Mouse (Mus musculus): ENCODE measurements around the gene Pde4b. TPM values are rescaled to one million over a fixed set of nuclear protein-coding genes. Genes with fewer than 3 reads are reported as not detected.

Gene Pde4b
- polyA plus RNA-seq, 1 experiment from 2014 or later = 5.6 TPM

DNA sequence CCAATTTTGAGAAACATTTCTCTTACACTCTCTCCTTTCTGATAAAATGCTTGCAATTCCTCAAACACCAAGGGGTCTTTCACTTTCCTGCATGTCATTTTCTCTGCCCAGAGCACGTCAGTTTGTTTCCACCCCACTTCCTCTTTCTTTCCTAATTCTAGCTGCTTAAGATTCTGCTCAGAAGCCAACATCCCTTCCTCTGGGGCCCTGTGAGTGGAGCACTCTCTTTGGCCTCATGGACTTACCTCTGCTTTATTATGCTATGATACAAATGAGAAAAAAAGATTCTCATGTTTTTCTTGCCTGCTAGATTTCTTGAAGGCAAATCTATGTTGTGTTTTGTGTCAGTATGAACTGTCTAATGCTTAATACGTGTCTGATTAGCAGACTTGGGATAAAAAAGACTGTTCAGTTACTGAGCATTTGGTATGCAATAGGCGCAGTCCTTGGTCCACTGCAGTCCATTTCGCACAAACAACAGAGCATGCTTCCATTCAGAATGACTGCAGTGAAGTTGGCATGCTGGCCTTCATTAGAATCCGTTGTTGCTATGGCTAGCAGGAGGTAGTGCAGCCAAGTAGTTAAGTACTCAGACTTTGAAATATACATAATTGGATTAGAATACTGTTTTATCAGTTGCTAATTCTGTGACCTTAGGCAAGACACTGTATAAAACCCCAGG is 446.8 kb downstream of the Pde4b start:
- no peak for DNase-seq (ENCODE audit: low spot score)
- peak overlapping the region; percentile 38; the same call in 1 of the 2 replicates for H3K27ac ChIP-seq (replicated peaks)

DNA sequence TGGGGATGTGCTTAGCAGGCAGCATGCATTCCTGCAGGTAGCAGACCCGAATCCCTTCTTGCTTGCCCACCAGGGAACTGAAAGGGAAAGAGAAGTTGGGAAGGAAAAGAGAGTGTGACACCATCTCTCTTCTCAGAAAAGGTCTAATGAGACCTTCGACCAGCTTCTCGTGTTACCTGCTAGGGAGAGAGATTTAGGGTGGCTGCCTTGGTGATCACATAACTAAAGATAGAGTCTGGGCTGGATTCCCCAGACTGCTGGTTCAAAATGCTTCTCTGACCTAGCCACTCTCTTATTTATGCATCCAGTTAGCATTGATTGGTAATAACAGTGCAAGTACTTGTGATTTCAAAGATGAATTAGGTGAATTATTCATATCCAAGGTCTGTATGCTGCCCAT is 448.5 kb downstream of the Pde4b start:
- DNase-seq (ENCODE audit: low spot score) = no peak

More for the DNA sequence above, 446.8 kb downstream of the Pde4b start:
- 58% methylated on average over 5 of the region's 5 CpGs for WGBS
- Histone ChIP-seq H3K4me1 (peaks cover 17% of the 10 kb centered on the region), H3K4me3 (no peak overlapping the region), H3K36me3 (no peaks in the 10 kb centered on the region), H3K27me3 (ENCODE audit: low read depth, poor library complexity, severe bottlenecking) (no peaks in the 10 kb centered on the region), H3K9me3 (replicated peaks) (no peaks in the 10 kb centered on the region)

DNA sequence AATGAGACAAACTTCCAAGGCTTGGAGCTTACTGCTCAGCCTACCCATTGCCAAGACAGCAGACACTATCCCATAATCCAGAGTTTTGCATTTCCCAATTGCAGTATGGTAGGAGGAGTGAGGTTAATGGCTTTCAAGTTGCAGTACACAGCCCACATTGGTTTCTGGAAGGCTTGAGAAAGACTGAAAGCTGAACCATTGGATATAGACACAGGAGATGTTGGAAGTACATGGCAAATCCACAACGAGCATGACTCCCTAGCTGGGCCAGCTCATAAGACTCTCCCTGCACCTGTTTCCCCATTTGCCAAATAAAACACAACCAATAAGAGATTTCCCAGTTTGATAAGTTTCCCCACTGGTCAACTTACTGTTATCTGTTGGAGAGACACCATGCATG is 450.9 kb downstream of the Pde4b start:
- Histone ChIP-seq H3K27ac (replicated peaks) (no peak overlapping the region), H3K27me3 (ENCODE audit: low read depth, poor library complexity, severe bottlenecking) (no peaks in the 10 kb centered on the region), H3K36me3 (no peaks in the 10 kb centered on the region), H3K9me3 (replicated peaks) (no peaks in the 10 kb centered on the region), H3K4me3 (no peak overlapping the region), H3K4me1 (peaks cover 16% of the 10 kb centered on the region)
- no peak for DNase-seq (ENCODE audit: low spot score)
- WGBS = 90% methylated on average over 1 of the region's 1 CpGs

More for the DNA sequence above, 448.5 kb downstream of the Pde4b start:
- H3K27ac ChIP-seq (replicated peaks) = no peak overlapping the region
- no peak overlapping the region for H3K4me3 ChIP-seq
- 76% methylated on average over 3 of the region's 3 CpGs for WGBS
- H3K9me3 ChIP-seq (replicated peaks) = no peaks in the 10 kb centered on the region
- H3K36me3 ChIP-seq = no peaks in the 10 kb centered on the region
- peaks cover 17% of the 10 kb centered on the region for H3K4me1 ChIP-seq
- H3K27me3 ChIP-seq (ENCODE audit: low read depth, poor library complexity, severe bottlenecking) = no peaks in the 10 kb centered on the region

DNA sequence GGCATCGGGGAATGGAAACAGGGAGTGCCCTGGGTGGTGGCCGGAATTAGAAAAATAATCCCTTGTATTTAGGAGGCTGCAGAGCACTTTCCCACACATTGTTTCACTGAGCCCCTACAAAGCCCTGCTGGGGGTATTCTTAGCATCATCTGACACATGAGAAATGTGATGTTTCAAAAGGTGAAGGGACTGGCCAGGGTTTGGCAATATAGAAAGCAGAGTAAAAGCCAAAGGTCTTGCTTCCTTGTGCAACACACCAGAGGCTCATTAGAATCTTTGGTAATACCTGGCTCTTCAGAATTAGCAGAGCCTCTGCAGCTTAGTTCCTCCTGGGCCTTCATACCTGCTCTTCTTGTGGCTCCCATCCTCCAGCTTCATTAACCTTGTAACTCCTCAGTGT is 451.4 kb downstream of the Pde4b start:
- Histone ChIP-seq H3K9me3 (replicated peaks) (no peaks in the 10 kb centered on the region), H3K27ac (replicated peaks) (no peak overlapping the region), H3K36me3 (no peaks in the 10 kb centered on the region), H3K4me1 (peaks cover 10% of the 10 kb centered on the region), H3K27me3 (ENCODE audit: low read depth, poor library complexity, severe bottlenecking) (no peaks in the 10 kb centered on the region), H3K4me3 (no peak overlapping the region)
- 75% methylated on average over 2 of the region's 2 CpGs for WGBS
- DNase-seq (ENCODE audit: low spot score) = no peak

DNA sequence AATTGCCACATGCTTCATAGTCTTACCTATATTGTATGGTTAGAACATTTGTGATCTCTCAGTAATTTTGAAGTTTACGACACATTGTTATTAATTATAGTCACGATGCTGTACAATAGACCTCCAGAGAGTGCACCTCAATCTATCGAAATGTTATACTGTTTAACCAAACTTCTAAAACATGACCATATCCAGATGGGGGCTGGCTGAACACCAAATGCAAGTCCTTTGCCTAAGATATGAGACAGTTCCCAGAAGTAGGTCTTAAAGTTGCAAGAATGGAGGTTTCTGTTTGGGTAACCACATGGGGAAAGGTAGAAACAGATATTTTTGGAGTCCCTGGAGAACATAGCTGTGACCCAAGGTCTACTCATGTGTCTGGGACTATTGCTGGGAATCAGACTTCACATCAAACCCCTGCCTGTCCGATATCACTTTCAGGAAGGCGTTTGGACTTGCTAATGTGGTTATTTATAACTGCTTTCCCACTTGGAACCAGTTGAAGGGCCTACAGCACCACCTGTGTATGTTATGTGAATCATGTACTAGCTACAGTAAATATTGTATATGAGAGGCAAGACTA is 452.3 kb downstream of the Pde4b start:
- H3K36me3 ChIP-seq = no peaks in the 10 kb centered on the region
- H3K27me3 ChIP-seq (ENCODE audit: low read depth, poor library complexity, severe bottlenecking) = no peaks in the 10 kb centered on the region
- no peaks in the 10 kb centered on the region for H3K9me3 ChIP-seq (replicated peaks)
- H3K4me1 ChIP-seq = peaks cover 1% of the 10 kb centered on the region
- 91% methylated on average over 5 of the region's 5 CpGs for WGBS
- H3K4me3 ChIP-seq = no peak overlapping the region
- DNase-seq (ENCODE audit: low spot score) = no peak
- H3K27ac ChIP-seq (replicated peaks) = no peak overlapping the region

DNA sequence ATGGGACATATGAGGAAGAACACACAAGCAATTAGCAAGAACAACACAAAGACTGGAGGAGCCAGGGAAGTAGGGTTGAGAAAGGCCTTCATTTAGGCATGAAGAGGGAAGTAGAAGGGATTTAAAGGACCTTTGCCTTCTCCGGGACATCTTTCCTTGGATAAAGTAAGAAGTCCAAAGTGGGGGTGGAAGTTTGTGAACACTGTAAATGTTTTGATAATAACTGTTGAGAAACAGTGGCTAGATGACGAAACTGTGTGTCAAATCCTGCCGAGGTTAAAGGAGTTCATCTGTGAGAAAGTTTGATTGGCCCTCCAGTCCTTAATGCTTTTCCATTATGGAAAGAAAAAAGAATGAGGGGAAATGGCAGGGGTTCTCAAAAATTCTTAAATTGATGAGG is 455.6 kb downstream of the Pde4b start:
- no peak overlapping the region for H3K27ac ChIP-seq (replicated peaks)
- H3K36me3 ChIP-seq = no peaks in the 10 kb centered on the region
- WGBS = 100% methylated on average over 3 of the region's 3 CpGs
- DNase-seq (ENCODE audit: low spot score) = no peak
- H3K9me3 ChIP-seq (replicated peaks) = no peaks in the 10 kb centered on the region
- no peaks in the 10 kb centered on the region for H3K4me1 ChIP-seq
- no peak overlapping the region for H3K4me3 ChIP-seq
- no peaks in the 10 kb centered on the region for H3K27me3 ChIP-seq (ENCODE audit: low read depth, poor library complexity, severe bottlenecking)

DNA sequence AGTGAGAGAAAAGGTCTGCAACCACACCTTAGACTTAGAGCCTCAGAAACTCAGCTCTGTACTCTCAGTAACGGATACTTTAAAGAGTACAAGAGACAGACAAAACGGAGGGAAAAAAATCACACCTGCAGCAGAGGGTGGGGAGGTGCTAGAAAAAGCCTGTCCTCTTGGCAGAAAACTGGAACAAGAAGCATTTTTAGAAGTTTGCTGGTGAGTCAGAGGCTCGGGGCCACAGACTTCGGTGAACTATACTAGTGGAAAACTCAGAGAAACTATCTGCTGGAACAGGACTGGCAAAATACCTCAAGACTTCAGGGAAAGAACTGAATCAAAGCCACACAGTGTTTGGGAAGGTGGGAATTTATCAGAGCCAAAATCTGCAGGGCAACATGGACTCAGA is 457.9 kb downstream of the Pde4b start:
- H3K4me3 ChIP-seq = no peak overlapping the region
- no peaks in the 10 kb centered on the region for H3K36me3 ChIP-seq
- H3K27me3 ChIP-seq (ENCODE audit: low read depth, poor library complexity, severe bottlenecking) = no peaks in the 10 kb centered on the region
- no peaks in the 10 kb centered on the region for H3K9me3 ChIP-seq (replicated peaks)
- DNase-seq (ENCODE audit: low spot score) = no peak
- 87% methylated on average over 4 of the region's 4 CpGs for WGBS
- H3K27ac ChIP-seq (replicated peaks) = no peak overlapping the region
- H3K4me1 ChIP-seq = no peaks in the 10 kb centered on the region

DNA sequence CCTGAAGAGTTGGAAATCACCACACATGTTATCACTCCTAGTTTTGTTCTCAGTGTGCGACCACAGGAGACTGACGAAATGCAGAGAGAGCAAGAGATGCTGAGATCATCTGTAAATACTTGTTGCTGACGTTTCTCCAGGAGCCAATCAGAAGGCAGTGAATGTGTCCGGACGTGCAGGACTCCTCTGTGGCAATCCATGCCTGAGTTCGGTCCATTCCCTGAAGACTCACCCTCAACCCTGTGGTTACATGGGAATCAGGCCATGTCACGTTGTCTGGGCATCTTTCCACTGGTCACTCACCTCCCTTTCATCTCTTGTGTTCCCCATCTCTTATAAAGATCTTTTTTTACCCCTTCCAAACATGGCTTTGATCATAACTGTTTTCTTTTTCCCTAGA is 468.2 kb downstream of the Pde4b start:
- no peak overlapping the region for H3K4me3 ChIP-seq
- H3K36me3 ChIP-seq = no peaks in the 10 kb centered on the region
- no peaks in the 10 kb centered on the region for H3K27me3 ChIP-seq (ENCODE audit: low read depth, poor library complexity, severe bottlenecking)
- WGBS = 79% methylated on average over 7 of the region's 7 CpGs
- no peaks in the 10 kb centered on the region for H3K9me3 ChIP-seq (replicated peaks)
- H3K4me1 ChIP-seq = peaks cover 4% of the 10 kb centered on the region
- no peak overlapping the region for H3K27ac ChIP-seq (replicated peaks)
- DNase-seq (ENCODE audit: low spot score) = no peak

DNA sequence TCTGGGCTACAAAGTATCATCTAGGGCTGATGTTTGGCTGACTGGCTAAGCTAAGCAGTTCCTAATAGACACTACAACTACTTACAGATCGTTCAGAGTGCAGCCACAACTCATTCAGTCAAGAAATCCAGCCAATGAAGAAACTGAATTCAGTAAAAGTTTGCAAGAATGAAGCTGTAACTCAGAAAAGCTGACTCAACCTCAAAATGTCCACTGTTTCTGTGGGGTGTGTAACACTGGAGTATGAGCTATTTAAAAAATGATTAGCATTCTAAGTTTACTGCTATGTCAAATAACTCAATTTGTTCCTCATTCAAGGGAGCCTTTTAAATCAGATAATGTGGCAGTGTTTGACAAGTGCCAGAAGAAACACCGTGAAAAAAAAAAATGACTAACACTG is 469.7 kb downstream of the Pde4b start:
- Histone ChIP-seq H3K9me3 (replicated peaks) (no peaks in the 10 kb centered on the region), H3K27me3 (ENCODE audit: low read depth, poor library complexity, severe bottlenecking) (no peaks in the 10 kb centered on the region), H3K27ac (replicated peaks) (no peak overlapping the region), H3K4me1 (peaks cover 6% of the 10 kb centered on the region), H3K4me3 (no peak overlapping the region), H3K36me3 (no peaks in the 10 kb centered on the region)
- no peak for DNase-seq (ENCODE audit: low spot score)
- 90% methylated on average over 2 of the region's 2 CpGs for WGBS

DNA sequence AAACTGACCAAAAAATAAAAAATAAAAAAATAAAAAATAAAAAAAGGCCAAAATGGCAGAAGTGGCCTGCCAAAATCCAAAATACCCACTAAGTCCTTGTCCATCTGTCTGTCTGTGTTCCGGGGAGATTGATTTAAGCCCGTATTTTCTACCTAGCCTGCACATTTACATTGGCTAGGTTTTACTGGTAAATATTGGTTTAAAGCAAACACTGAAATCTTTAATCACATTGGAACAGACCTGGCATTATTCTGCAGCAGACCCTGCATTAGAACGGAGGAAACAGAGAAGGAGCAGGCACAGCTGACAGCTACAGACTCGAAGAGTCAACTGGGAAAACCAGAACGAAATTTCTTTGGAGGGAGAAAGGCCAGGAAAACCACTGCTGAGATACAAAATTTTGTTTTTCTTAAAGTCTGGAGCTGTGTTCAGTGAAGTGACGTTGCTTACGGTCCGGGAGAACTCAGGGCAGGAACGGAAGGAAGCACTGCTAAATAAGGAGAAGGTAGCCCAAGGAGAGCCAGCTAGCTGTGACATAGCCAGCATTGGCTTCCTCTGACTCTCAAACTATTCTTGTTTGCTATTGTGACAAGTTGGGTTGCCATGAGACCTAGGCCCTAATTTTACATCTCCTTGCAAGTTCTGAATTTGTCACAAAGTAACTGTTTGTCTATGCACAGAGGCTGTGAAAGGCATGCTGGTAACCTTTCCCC is 470.3 kb downstream of the Pde4b start:
- 80% methylated on average over 9 of the region's 9 CpGs for WGBS
- Histone ChIP-seq H3K27me3 (ENCODE audit: low read depth, poor library complexity, severe bottlenecking) (no peaks in the 10 kb centered on the region), H3K4me3 (no peak overlapping the region), H3K36me3 (no peaks in the 10 kb centered on the region), H3K9me3 (replicated peaks) (no peaks in the 10 kb centered on the region), H3K4me1 (peaks cover 6% of the 10 kb centered on the region), H3K27ac (replicated peaks) (no peak overlapping the region)
- no peak for DNase-seq (ENCODE audit: low spot score)

DNA sequence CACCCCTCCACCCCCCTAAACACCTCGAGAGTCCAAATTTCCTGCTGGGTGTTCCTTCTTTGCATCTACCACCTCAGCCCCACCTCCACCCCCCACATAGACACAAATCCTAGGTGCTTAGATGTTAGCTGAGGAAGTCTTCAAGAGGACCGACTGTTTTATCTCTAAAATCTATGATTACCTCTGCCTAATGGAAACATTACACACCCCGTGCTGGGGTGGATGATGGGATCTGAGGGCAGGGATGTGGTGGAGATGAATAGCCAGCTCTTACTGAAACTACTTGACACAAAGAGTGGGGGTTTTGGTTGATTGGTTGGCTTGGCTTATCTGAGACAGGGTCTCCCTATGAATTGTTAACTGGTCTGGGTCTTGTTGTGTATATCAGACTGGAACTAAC is 471.0 kb downstream of the Pde4b start:
- Histone ChIP-seq H3K36me3 (no peaks in the 10 kb centered on the region), H3K4me3 (no peak overlapping the region), H3K27me3 (ENCODE audit: low read depth, poor library complexity, severe bottlenecking) (no peaks in the 10 kb centered on the region), H3K9me3 (replicated peaks) (no peaks in the 10 kb centered on the region), H3K4me1 (peaks cover 6% of the 10 kb centered on the region), H3K27ac (replicated peaks) (no peak overlapping the region)
- WGBS = 67% methylated on average over 3 of the region's 3 CpGs
- DNase-seq (ENCODE audit: low spot score) = no peak

DNA sequence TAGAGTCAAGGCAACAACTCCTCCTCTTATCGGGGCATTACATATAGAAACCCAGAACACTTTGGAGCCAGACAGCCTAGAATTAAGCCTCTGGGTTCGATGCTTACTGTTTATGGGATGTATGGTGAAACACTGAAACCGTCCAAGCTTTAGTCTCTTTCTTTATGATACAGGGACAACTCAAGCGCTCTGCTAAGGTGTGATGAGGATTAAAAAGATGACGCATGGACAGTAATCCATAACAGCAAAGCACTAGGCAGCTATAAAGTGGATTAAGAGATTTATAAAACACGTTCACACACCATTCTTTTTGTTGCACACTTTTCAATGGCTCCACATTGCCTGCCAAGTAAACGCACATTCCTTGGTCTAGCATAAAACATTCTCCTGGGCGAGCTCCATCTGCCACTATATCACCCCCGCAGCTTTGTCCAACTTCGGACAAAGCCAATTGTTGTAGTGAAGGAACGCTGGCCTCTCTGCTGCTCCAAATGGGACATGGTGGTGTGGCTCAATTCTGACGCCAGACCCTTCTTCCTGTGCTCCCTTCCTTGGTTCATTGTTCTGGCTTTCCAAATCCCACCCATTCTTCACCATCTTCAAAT is 473.4 kb downstream of the Pde4b start:
- Histone ChIP-seq H3K27ac (replicated peaks) (no peak overlapping the region), H3K4me1 (peaks cover 9% of the 10 kb centered on the region), H3K36me3 (no peaks in the 10 kb centered on the region), H3K4me3 (no peak overlapping the region), H3K27me3 (ENCODE audit: low read depth, poor library complexity, severe bottlenecking) (no peaks in the 10 kb centered on the region), H3K9me3 (replicated peaks) (no peaks in the 10 kb centered on the region)
- no peak for DNase-seq (ENCODE audit: low spot score)
- WGBS = 81% methylated on average over 12 of the region's 12 CpGs
